22 mouse cellular contexts compared by ENCODE assay signal in the genomic region with DNA sequence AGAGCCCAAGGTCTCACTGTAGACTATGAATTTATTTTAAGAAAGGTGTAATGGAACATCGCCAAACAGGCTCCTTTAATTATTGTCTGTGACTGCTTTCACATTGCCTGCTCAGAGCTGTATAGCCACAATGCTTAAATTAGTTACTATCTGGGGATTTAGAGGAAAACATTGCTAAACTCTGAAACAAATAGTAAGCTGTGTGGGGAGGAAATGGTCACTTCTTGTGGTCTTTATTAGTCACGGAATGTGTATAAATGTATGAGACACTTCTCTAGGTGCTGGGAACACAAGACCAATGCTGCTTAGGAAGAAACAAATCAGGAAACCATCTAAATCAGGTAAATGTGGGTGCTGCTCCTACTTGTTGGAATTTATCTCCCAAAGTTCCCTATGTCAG.
DNase-seq lines count a peak whose midpoint lies in the region; ATAC-seq and TF ChIP-seq lines count a peak whose summit lies in the region.
"Had no signal": no experiment of that assay in that cellular context is flagged by ENCODE, and none has a peak within 500 bp of the region (broad histone marks: within the 10 kb centered on the region; RNA-seq: fewer than 3 reads in every experiment).

No protein-coding gene starts in this region.

- no peak for TF ChIP-seq RAD21 in CH12.LX (IDR thresholded peaks at IDR 0.05; ENCODE audit: low read depth, low read length)

- peak; percentile 69 for TF ChIP-seq EP300 in CH12.LX (IDR thresholded peaks at IDR 0.05; ENCODE audit: low read length)
- TF ChIP-seq EP300 in lung, postnatal 0 days (IDR thresholded peaks at IDR 0.05) = no peak

- DNase-seq in CH12.LX (ENCODE audit: extremely low read depth) = no peak
- no peak for DNase-seq in lung, postnatal 0 days (ENCODE audit: low spot score)
- DNase-seq in thymus, postnatal 4 days = no peak
- DNase-seq in left cerebral cortex, postnatal 14 days (ENCODE audit: low spot score in 2 of 2) = no peak
- DNase-seq: adrenal gland, adult 2 months; adrenal gland, postnatal 10 days; adrenal gland, postnatal 25 days; B cell, adult 2 months; cerebellum, adult 11 months; cerebellum, adult 18-20 months; cerebellum, adult 8-10 months; cerebellum, adult 9-11 months; cerebellum, postnatal 14 days; cerebellum, postnatal 36 days; forebrain, postnatal 0 days had no signal

- ATAC-seq in granulocyte monocyte progenitor cell, adult 5-6 weeks (replicated peaks; ENCODE audit: poor library complexity, severe bottlenecking) = peak; percentile 60
- ATAC-seq in megakaryocyte progenitor cell, adult 5-6 weeks (replicated peaks; ENCODE audit: poor library complexity) = 0 out of 2 replicates have a peak, but pooled peaks have one; percentile 43
- no peak for ATAC-seq in lung, postnatal 0 days
- ATAC-seq: CD4-positive, CD25-positive, alpha-beta regulatory T cell, adult 4 months; forebrain, embryonic 13.5 days; forebrain, embryonic 15.5 days; forebrain, postnatal 0 days had no signal

- dilution Hi-C loops in CH12.LX (cut with MboI; ENCODE audit: extremely low pct_ligation_motif_present, extremely low pct_unique_long_range_greater_than_20kb, low sequenced_read_pairs) = no loop called here

- H3K4me2 ChIP-seq in CH12.LX (ENCODE audit: insufficient read depth, low read depth, poor library complexity, severe bottlenecking) = no peak overlapping the region
- H3K4me2 ChIP-seq in lung, postnatal 0 days (replicated peaks; ENCODE audit: low read depth, low read length) = no peak overlapping the region
- H3K4me2 ChIP-seq: embryonic facial prominence, embryonic 12.5 days; forebrain, embryonic 13.5 days; forebrain, embryonic 15.5 days had no signal

- no peak for TF ChIP-seq CTCF in CH12.LX (conservative IDR thresholded peaks at IDR 0.05 in 1 of 2, IDR thresholded peaks at IDR 0.05 in 1 of 2; ENCODE audit: low read depth in 2 of 2, low read length in 2 of 2)
- TF ChIP-seq CTCF in lung, postnatal 0 days (IDR thresholded peaks at IDR 0.05) = no peak

- H3K79me2 ChIP-seq in CH12.LX (replicated peaks; ENCODE audit: control insufficient read depth, extremely low read depth, insufficient read depth, poor library complexity, severe bottlenecking) = no peaks in the 10 kb centered on the region

- H3K9me3 ChIP-seq in CH12.LX (replicated peaks; ENCODE audit: low read length) = no peaks in the 10 kb centered on the region
- H3K9me3 ChIP-seq in lung, postnatal 0 days (ENCODE audit: low read length) = no peaks in the 10 kb centered on the region
- H3K9me3 ChIP-seq: embryonic facial prominence, embryonic 10.5 days; embryonic facial prominence, embryonic 12.5 days; forebrain, embryonic 13.5 days; forebrain, embryonic 15.5 days had no signal

- H3K4me3 ChIP-seq in CH12.LX (replicated peaks in 1 of 3; ENCODE audit: low read depth in 2 of 3, low read length in 2 of 3, poor library complexity in 1 of 3) = no peak overlapping the region
- no peak overlapping the region for H3K4me3 ChIP-seq in lung, postnatal 0 days (ENCODE audit: low read depth, low read length)
- H3K4me3 ChIP-seq: embryonic facial prominence, embryonic 10.5 days; embryonic facial prominence, embryonic 12.5 days; forebrain, embryonic 13.5 days; forebrain, embryonic 15.5 days had no signal

- H3K36me3 ChIP-seq in CH12.LX (replicated peaks in 1 of 2; ENCODE audit: control insufficient read depth in 1 of 2, insufficient read depth in 1 of 2, low read length in 1 of 2) = no peaks in the 10 kb centered on the region
- no peaks in the 10 kb centered on the region for H3K36me3 ChIP-seq in lung, postnatal 0 days (ENCODE audit: insufficient read depth, low read length)
- H3K36me3 ChIP-seq: embryonic facial prominence, embryonic 10.5 days; embryonic facial prominence, embryonic 12.5 days; forebrain, embryonic 15.5 days had no signal

- in situ Hi-C loops in CH12.LX (cut with MboI; ENCODE audit: low pct_ligation_motif_present, low pct_unique_long_range_greater_than_20kb, low sequenced_read_pairs) = no loop called here

- H3K9ac ChIP-seq in CH12.LX (ENCODE audit: insufficient read depth, low read depth) = no peak overlapping the region
- no peak overlapping the region for H3K9ac ChIP-seq in lung, postnatal 0 days (replicated peaks; ENCODE audit: low read depth)
- H3K9ac ChIP-seq: embryonic facial prominence, embryonic 12.5 days; forebrain, embryonic 13.5 days; forebrain, embryonic 15.5 days; forebrain, postnatal 0 days had no signal

- no peaks in the 10 kb centered on the region for H3K27me3 ChIP-seq in CH12.LX (replicated peaks)
- H3K27me3 ChIP-seq in lung, postnatal 0 days (replicated peaks; ENCODE audit: insufficient read depth, low read length) = no peaks in the 10 kb centered on the region
- H3K27me3 ChIP-seq: embryonic facial prominence, embryonic 12.5 days; forebrain, embryonic 13.5 days; forebrain, embryonic 15.5 days had no signal

- intact Hi-C loops in left cerebral cortex, postnatal 14 days (cut with DNase I) = no loop called here

- peaks cover 8 to 31% of the 10 kb centered on the region in 2 experiments; a peak in 3 of 4 replicates for H3K4me1 ChIP-seq in CH12.LX (ENCODE audit: control insufficient read depth in 1 of 2, insufficient read depth in 2 of 2)
- H3K4me1 ChIP-seq in lung, postnatal 0 days (ENCODE audit: insufficient read depth, low read depth, low read length) = peaks cover 6% of the 10 kb centered on the region; the same call in 1 of the 2 replicates

- 74% methylated on average over 2 of the region's 2 CpGs for WGBS in lung, postnatal 0 days

- no peak overlapping the region for H3K27ac ChIP-seq in CH12.LX (ENCODE audit: insufficient read depth, low read depth)
- no peak overlapping the region for H3K27ac ChIP-seq in lung, postnatal 0 days (ENCODE audit: low read length)
- H3K27ac ChIP-seq: embryonic facial prominence, embryonic 10.5 days; embryonic facial prominence, embryonic 12.5 days; forebrain, embryonic 13.5 days; forebrain, embryonic 15.5 days had no signal

- no peak for TF ChIP-seq POLR2A in CH12.LX (IDR thresholded peaks at IDR 0.05; ENCODE audit: low read depth, low read length)

TF ChIP-seq in CH12.LX, 34 proteins besides CTCF, POLR2A, EP300 and RAD21:
- TF ChIP-seq ETS1 (conservative IDR thresholded peaks at IDR 0.05; ENCODE audit: low read depth, low read length) = peak; percentile 47
- no peak for TF ChIP-seq ZNF384 (IDR thresholded peaks at IDR 0.05; ENCODE audit: low read depth, low read length)
- TF ChIP-seq SMC3 (IDR thresholded peaks at IDR 0.05; ENCODE audit: low read depth, low read length) = no peak
- TF ChIP-seq TBP (conservative IDR thresholded peaks at IDR 0.05; ENCODE audit: low read depth, low read length) = no peak
- 0 out of 2 replicates have a peak, but pooled peaks have one; percentile 34 for TF ChIP-seq TCF12 (IDR thresholded peaks at IDR 0.05; ENCODE audit: low read depth, low read length)
- 0 out of 2 replicates have a peak, but pooled peaks have one; percentile 20 for TF ChIP-seq JUND (conservative IDR thresholded peaks at IDR 0.05; ENCODE audit: low read depth, low read length)
- no peak for TF ChIP-seq HCFC1 (IDR thresholded peaks at IDR 0.05; ENCODE audit: low read depth, low read length)
- TF ChIP-seq POLR2AphosphoS2 (IDR thresholded peaks at IDR 0.05; ENCODE audit: low read depth, low read length) = no peak
- no peak for TF ChIP-seq ELF1 (IDR thresholded peaks at IDR 0.05; ENCODE audit: low read depth, low read length)
- TF ChIP-seq KAT2A (IDR thresholded peaks at IDR 0.05; ENCODE audit: insufficient replicate concordance, low read length) = no peak
- TF ChIP-seq UBTF (IDR thresholded peaks at IDR 0.05; ENCODE audit: low read depth, low read length) = no peak
- no peak for TF ChIP-seq MYC (IDR thresholded peaks at IDR 0.05; ENCODE audit: low read depth, low read length)
- TF ChIP-seq MAX (IDR thresholded peaks at IDR 0.05; ENCODE audit: low read length) = no peak
- no peak for TF ChIP-seq USF2 (conservative IDR thresholded peaks at IDR 0.05; ENCODE audit: low read depth, low read length)
- no peak for TF ChIP-seq ZMIZ1 (IDR thresholded peaks at IDR 0.05; ENCODE audit: low read depth, low read length)
- peak; percentile 52; the same call in 1 of the 2 replicates for TF ChIP-seq MAFK (IDR thresholded peaks at IDR 0.05; ENCODE audit: insufficient replicate concordance, low read length)
- no peak for TF ChIP-seq E2F4 (IDR thresholded peaks at IDR 0.05; ENCODE audit: insufficient replicate concordance, low read depth, low read length)
- TF ChIP-seq NRF1 (IDR thresholded peaks at IDR 0.05; ENCODE audit: low read depth, low read length) = no peak
- TF ChIP-seq RCOR1 (conservative IDR thresholded peaks at IDR 0.05; ENCODE audit: low read depth, low read length) = no peak
- TF ChIP-seq BHLHE40 (IDR thresholded peaks at IDR 0.05; ENCODE audit: low read depth, low read length) = peak; percentile 66
- TF ChIP-seq USF1 (IDR thresholded peaks at IDR 0.05; ENCODE audit: low read depth, low read length) = no peak
- TF ChIP-seq MEF2A (IDR thresholded peaks at IDR 0.05; ENCODE audit: borderline replicate concordance, low read depth, low read length) = peak; percentile 78
- TF ChIP-seq SIN3A (IDR thresholded peaks at IDR 0.05; ENCODE audit: low read length) = no peak
- TF ChIP-seq CHD1 (IDR thresholded peaks at IDR 0.05; ENCODE audit: low read depth, low read length) = no peak
- 0 out of 2 replicates have a peak, but pooled peaks have one; percentile 17 for TF ChIP-seq JUN (IDR thresholded peaks at IDR 0.05; ENCODE audit: insufficient read depth, low read depth, low read length)
- TF ChIP-seq ZKSCAN1 (IDR thresholded peaks at IDR 0.05; ENCODE audit: borderline replicate concordance, low read depth, low read length) = no peak
- no peak for TF ChIP-seq PAX5 (IDR thresholded peaks at IDR 0.05; ENCODE audit: low read length)
- peak; percentile 54; the same call in 1 of the 2 replicates for TF ChIP-seq IRF4 (IDR thresholded peaks at IDR 0.05; ENCODE audit: low read depth, low read length)
- no peak for TF ChIP-seq NELFE (IDR thresholded peaks at IDR 0.05; ENCODE audit: low read depth, low read length)
- TF ChIP-seq CHD2 (IDR thresholded peaks at IDR 0.05; ENCODE audit: low read length) = no peak
- TF ChIP-seq ZC3H11A (IDR thresholded peaks at IDR 0.05; ENCODE audit: low read depth, low read length) = no peak
- TF ChIP-seq MXI1 (IDR thresholded peaks at IDR 0.05; ENCODE audit: low read depth, low read length) = no peak
- no peak for TF ChIP-seq GABPA (IDR thresholded peaks at IDR 0.05; ENCODE audit: insufficient replicate concordance, low read depth, low read length)
- TF ChIP-seq MAZ (IDR thresholded peaks at IDR 0.05; ENCODE audit: low read depth, low read length) = no peak
TF ChIP-seq in CH12.LX: peak in this region for 8.
